Mouse (Mus musculus) lung, postnatal 25 days (tissue): Measurements from ENCODE around the gene Gm44790.
"Not testable (repeated sequence)": the region's sequence is repeated elsewhere in the genome, so short reads cannot be mapped to it uniquely, and the experiment has no call there.

Source experiments
- DNase-seq: peaks from one replicate; pipeline ENCODE4 v3.0.0; 2022; ENCODE audit warnings: low spot score

Gm44790 gene

DNA sequence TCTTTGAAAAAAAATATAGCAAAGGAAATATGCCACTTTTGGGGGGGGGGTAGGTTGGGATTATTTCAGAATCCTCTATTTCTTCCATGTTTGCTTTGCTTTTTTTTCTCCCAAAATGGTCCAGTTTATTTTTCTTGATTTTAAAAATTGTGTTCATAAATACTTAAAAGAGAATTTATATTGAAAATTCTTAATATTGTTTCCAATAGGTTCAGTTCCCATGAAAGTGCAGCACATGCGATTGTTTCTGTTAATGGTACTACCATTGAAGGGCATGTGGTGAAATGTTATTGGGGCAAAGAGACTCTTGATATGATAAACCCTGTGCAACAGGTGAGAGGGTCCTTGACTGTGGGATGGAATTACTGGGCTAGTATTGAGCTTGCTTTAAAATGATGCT is at the start of gene Gm44790:
Gene Gm44790 (plus strand): TSS at position 301 of the 400 bp plus-strand sequence.
- DNase-seq, result no peak

DNA sequence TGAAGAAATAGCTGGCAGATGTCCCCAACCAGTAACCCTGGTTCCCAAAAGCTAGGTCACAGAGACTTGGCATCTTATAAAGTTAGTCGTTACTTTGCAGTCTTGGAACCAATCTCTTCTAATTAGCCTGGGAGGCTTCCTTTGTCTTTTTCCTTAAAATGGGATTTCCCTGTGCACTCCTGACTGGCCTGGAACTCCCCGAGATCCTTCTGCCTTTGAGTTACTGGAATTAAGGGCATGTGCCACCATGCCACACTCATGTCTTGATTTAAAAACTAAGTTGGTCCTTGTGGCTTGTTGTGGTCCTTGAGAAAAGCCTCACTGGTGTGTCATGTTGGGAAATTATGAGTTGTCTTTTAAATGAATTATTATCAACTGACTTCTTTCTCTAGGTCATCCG is 48.1 kb upstream of the Gm44790 start:
- no peak for DNase-seq

DNA sequence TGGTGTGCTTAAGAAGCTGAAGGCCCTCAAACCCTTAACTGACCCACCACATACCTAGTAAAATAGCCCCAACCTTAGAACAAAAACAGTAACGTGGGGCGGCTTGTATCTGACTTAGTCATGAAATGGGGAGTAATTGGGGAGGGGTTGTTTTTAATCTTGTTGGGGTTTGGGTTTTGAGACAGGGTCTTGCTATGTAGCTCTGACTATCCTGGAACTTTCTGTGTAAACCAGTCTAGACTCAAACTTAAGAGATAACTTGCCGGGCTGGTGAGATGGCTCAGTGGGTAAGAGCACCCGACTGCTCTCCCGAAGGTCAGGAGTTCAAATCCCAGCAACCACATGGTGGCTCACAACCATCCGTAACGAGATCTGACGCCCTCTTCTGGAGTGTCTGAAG is 46.3 kb upstream of the Gm44790 start:
- DNase-seq, result not testable (repeated sequence)

DNA sequence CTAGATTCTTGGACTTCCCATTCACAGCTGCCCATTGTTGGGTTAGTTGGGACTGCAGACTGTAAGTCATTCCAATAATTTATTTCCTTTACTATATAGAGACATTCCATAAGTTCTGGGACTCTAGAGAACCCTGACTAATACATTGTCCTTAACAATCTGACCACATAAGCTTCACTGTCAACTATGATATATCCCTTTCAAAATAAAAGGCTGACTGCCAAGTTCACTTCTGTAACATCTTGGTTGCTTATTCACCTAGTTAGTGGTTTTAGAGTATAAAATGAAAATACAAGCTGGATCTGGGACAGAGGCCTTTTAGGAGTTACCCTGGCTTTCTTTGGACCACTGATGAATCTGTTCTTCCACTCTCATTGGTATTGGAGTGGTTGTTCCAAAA is 43.9 kb upstream of the Gm44790 start:
- DNase-seq, result no peak

DNA sequence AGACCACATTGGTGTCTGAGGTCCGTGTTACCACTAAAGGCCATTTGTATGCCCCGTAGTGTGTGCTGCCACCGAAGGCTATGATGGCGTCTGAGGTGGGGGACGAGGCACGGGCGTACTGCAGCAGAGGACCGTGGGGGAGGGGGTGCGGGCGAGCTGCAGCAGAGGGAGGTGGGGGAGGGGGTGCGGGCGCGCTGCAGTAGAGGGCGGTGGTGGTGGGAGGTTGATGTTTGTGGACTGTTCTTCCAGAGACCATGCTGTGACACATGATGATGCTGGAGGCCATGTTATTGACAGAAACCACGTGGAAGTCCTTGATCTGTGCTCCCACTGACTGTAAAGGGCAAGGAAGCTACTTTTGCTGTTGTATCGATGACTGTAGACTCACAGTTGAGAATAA is 43.1 kb upstream of the Gm44790 start:
- DNase-seq, result no peak

DNA sequence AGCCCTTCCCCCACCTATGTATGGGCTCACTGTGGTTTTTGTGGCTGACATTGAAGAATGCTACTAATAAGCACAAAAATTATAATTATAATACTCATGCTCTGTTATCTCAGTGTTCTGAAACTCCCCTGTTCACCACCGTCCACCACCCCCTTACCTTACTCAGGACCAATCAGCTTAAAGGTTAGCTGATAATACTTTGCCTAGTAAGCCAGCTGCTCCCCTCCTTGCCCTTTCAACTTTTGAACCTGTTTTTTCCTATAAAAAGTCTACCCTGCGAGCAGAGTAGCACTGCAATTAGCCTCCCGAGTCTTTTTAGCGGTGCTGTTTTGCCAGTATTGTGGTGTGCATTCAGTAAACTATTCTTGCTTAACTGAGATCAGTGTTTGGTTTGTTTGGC is 41.8 kb upstream of the Gm44790 start:
- DNase-seq, result no peak

DNA sequence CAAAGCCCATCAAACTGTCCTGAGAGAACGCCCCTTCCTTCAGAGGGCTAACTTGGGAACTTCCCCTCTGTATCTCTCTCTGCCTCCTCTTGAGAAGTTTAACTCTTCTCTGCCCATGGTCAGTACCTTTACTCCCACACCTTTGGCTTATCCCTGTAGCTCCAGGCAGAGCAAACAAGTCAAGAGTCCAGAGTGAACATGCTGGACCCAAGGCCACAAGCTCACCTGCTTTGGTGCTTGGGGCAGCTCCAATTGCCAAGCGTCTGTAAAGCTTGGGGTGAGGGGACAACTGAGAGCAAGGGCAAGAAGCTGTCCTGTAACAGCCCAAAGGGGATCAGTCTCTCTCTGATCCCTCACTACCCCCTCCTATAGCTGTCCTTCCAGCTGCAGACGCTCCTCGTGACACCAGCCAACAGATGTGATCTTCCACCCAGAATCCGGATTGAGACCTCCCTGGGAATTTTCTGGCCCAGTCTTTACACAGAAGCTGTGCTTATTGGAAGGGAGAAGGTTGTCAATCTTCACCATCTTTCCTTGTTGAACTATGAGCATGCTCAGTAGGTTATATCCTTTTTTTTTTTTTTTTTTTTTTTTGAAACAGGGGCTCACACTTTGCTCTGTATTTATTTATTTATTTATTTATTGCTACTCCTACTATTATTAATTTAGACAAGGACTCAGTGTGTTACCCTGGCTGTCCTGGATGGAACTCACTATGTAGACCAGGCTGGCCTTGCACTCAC is 40.9 kb upstream of the Gm44790 start:
- DNase-seq, result no peak

DNA sequence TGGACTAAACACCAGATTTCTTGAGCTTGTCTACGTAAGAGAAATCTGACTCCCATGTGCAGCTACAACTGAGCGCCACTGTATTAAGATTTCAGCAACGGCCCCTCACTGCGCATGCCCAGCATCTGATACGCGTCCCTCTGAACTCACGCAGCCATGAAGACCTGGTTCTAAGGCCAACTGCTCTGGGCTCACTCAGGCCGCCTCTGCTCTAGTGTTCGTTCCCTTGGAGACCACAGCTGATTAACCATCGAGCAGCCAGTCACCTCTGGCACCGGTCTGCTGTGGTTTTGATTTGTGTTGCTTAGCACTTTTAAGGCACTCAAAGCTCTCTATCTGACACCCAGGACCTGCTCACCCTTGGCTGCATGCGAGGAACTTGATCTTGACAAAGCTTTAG is 39.1 kb upstream of the Gm44790 start:
- DNase-seq, result no peak

DNA sequence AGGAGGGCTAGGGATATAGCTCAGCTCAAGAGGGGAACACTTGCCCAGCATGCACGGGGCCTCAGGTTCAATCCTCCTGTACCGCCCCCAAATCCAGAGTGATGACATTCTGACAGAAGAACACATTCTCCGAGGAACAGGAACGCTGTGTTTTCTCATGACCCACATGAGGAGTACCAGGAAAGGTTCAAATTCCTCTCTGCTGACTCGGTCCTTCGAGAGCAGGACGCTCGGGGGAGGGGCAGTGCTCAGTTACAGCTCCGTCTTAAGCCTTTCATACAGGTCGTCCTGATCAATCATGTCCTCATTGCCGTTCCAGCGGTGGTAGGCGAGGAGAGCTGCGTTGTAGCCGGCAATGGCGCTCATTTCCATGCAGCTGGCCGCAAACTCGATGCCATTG is 38.0 kb upstream of the Gm44790 start:
- no peak for DNase-seq

DNA sequence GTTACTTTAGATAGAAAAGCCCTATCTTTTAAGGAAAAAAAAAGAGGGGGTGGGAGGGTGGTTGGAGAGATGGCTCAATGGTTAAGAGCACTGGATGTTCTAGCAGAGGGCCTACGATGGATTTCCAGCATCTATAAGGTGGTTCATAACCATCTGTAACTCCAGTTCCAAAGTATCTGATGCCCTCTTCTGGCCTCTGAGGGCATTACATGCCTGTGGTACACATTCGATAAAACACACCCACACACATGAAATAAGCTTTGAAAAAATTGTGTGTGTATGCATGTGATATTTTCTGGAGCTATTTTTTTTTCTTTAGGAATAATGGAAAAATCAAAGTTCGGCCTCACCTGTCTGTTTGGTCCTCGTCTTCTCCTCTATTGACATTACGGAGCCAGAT is 35.1 kb upstream of the Gm44790 start:
- no peak for DNase-seq

DNA sequence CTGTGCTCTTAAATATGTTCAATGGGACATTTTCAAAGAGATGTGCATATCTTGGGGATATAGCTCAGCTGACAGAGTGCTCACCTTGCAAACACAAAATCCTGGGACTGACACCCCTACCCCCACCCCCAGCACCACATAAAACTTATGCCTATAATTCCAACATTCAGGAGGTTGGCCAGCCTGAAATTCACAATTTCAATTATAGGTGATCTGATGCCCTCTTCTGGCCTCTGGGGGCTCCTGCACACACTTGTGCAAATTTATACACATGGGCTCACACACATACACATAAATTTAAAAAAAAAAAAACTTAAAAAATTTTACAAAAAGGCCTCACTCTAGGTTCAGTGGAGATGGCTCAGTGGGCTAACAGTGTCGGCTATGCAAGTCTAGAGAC is 33.3 kb upstream of the Gm44790 start:
- no peak for DNase-seq

DNA sequence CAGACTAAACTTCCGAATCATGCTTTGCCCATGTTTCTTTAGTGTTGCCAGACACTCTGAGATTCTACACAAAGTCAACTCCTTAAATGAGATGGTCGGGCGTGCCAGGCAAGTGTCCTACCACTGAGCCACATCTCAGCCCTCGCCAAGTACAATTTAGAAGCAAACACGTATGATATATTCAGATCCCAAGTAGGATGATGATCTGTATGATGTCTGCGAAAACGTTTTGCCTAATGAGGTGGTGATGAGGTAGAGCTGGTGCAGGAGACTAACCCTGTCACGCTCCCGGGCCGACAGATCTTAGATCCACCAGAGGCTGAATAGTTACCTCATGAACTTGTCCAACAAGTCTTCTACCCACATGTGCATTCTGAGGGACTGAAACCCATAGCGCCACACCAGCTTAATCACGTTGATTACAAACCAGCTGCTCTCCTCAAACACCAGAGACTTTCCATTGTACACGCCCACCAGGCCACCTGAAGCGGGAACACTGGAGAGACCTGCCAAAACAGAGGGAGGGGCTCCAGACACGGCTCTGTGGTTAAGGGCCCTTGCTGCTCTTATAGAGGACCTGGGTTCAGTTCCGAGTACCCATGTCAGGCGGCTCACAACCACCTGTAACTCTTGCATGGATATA is 32.3 kb upstream of the Gm44790 start:
- no peak for DNase-seq

DNA sequence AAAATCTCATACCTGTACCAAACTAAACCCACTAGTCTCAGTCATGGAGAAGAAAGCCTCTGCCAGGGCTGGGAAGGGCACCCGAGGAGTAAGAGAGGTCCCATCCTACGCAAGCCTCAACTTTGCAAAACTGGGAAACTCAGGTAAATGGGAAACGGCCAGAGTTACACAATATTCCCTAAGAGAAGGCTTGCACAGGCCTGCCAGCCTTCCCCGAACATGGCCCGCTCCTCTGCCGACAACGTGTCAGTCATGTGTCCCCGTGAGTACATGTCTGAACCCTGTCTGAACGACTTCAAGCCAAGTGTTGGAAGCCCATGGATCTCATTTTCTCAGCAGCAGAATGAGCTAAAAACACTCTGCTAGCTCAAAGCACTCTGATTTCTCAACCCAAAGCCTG is 31.4 kb upstream of the Gm44790 start:
- no peak for DNase-seq

DNA sequence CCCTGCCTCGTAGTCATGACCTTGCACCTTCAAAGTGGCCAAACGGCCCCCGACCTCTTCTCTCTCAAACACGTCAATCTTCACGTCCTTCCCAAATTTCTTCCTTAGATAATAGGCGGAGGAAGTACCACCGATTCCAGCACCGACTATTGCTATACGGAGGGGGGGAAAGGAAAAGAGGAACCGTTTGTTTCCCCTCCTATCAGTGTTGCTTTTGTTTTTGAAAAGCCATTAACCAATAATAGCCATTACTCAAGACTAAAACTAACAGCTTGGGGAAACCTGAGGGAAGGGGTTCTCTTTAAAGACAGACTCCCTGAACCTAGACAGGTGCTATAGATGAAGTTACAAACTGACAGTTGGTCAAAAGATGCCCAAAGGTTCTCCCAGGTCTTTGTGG is 30.5 kb upstream of the Gm44790 start:
- DNase-seq, result no peak

DNA sequence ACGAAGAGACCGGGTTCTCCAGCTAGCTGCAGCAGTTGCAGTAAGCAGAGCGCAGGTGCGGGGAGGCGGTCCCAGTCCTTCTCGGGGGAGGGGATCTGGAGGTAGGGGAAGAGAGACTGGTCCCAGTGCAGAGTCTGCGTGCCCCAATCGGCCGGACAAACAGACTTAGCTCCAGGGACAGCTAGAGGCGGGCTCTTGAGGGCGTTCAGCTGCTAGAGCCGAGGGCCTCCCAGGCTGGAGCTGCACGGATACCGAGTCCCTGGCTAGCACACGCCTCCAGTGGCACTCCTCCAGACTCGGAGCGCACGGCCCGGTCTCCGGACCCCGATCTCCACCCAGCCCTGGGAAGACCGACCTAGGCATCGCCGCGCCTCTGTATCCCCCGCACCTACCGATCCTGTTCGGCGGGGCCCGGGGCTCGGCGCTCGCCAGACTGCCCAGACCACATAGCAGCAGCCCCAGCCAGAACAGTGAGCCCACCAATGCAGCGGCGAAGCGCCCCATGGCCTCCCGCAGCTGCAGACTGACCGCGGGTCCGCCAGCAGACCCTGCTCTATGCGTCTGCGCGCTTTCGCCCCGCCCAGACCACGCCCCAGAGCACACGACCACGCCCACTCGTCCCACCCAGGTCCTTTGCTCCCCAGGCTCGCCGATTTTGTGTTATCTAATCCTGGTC is 29.7 kb upstream of the Gm44790 start, which contains the start of gene Pcyox1:
Gene Pcyox1 (minus strand): TSS at position 574 of the 676 bp plus-strand sequence.
- peak; percentile 88 for DNase-seq

DNA sequence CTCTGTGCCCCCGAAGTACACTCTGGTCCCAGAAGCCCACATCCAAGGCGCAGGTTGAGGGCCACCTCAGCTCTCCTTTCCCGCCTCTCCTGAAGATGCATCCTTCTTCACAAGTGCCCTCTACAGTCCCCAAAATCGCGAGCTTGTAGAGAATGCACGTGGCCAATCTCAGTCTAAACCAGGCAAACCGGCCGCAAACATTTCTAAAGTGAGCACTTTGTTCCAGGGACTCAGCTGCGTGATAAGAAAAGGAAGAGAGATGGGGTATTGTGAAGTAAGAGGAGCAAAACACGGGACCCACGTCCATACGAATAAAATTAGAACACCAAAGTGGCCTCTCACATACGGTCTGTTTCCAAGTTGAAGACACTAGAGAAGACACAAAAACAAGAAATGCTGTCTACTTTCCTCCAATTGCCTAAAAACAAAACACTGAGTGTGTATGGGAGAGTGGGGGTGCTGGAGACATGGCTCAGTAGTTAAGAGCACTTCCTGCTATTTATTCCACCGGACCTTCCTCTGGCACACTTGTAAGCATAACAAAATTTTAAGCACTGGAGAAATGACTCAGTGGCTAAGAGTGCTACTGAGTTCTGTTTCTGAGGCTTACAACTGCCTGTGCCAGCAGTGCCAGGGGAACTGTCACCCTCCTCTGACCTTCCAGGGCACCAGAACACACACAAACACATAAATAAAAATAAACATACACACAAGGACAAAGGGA is 29.0 kb upstream of the Gm44790 start:
- peak; percentile 28 for DNase-seq

DNA sequence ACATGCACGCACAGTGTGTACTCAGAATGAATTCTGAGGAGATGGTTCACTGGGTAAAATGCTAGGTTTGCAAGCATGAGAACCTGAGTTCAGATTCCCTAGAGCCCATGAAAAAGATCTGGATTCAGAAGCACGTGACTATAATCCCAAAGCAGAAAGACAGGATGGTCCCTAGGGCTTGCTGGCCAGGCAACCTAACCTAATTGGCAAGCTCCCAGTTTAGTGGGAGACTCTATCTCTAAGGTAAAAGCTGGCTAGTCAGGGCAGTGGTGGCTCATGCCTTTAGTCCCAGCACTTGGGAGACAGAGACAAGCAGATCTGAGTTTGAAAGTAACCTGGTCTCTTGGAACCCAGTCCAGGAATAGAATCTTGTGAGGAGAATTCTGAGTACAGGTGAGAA is 27.5 kb upstream of the Gm44790 start:
- no peak for DNase-seq

DNA sequence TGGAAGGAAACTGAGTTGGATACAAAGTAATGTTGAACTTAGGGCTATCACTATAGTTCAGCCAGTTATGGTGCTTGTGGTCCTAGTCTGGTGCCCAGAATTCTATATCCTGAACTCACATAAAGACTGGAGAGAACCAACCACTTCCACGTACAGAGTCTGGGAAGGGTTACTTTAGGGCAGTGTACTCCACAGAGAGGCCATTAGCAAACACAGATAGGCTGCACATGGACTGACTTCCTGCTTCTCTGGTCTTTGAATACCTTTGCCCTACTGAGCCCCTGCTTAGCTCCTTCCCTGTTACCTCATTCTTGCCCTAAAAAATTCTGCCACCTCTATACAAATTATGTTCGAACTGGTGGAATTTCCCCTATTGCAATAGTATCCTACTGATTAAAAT is 26.5 kb upstream of the Gm44790 start:
- DNase-seq, result no peak

DNA sequence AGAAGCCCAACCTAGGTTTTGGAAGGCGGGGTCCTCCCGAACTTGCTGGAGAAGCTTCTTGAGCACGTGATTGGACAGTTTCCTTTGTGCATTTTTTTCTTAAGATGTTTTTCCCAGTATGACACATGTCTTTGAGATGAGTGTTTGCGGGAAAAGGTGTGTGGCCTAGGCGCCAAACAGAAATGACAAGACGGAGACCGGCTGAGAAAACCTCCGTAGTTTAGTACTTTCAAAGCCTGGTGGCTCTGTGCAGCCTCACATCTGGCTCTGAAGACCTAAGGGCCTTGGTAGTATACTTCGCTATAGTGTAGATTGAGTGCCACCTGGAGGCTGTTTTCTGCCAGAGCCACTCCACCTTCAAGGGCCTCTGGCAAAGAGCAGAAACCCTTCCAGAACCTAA is 25.5 kb upstream of the Gm44790 start:
- DNase-seq, result peak; percentile 90

DNA sequence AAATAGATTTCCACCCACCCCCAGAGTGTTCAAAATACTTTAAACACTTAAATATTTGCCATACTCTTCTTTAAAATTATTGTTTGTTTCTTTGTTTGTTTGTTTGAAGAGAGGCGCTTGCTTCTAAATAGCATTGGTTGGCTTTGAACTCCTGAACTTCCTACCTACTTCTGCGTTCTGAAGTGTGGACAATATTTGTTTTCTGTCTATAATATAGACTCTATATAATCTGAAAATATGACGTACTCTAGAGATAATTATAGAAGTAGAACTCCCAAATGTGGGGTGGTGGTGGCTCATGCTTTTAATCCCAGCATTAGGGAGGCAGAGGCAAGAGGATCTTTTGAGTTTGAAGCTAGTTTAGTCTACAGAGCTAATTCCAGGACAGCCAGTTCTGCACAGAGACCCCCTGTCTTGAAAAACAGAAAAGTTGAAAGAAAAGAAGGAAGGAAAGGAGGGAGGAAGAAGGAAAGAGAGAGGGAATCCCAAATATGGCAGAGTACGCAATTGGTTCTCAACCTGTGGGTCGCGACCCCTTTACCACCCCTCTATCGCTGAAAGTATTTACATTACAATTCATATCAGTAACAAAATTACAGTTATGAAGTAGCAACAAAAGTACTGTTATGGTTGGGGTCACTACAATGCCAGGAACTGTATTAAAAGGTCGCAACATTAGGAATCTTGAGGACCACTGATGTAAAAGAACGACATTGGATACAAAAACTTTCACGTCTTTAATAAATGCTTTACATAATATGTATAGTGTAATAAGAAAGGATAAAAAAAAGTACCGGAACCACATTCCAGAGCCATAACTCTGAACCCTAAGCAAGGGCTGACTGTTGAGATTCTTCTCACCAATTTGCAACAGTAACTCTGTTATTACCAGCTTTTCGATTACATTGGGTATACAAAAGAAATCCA is 23.5 kb upstream of the Gm44790 start:
- DNase-seq, result no peak

DNA sequence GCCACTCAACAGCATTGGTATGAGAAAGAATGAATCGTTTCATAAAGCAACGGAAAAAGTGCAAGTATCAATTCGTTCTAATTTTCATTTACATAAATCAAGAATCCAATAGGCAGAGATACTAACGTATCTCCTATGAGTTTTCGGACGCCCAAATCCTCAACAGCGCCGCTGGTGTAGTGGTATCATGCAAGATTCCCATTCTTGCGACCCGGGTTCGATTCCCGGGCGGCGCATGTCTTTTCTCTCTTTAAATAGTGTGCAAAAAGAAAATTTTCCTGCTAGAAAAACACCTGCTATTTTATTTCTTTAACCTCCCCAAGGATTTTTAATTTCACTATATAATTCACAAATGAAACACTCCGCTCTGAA is 22.7 kb upstream of the Gm44790 start:
- peak; percentile 87 for DNase-seq
